Mouse (Mus musculus) fat pad, adult 2 months (tissue): Measurements from ENCODE around the gene Gorasp1.

ENCODE experiments used
- DNase-seq: peaks from one replicate; pipeline ENCODE4 v3.0.0-alpha.2; 2011; ENCODE audit warnings: low read depth, low spot score; ENCODE audit errors: extremely low read depth

Gorasp1 gene

DNA sequence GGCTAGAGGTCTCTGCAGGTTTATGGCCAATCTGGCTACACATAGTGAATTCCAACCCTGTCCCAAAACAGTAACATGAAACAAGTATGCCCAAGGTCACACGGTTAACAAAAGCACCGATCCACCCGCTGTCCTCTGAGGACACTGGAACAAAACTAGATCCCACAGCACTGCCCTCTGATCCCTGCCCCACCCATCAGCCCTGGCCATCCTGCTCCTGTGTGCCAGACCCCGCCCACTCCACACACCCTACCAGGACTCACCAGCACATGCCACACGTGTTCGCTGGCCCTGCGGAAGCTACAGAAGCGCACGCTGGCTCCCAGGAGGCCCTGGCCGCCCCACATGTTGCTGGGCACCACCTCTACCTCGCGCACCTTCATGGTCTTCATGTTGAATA is 5.0 kb downstream of the Gorasp1 start:
- DNase-seq = no peak

DNA sequence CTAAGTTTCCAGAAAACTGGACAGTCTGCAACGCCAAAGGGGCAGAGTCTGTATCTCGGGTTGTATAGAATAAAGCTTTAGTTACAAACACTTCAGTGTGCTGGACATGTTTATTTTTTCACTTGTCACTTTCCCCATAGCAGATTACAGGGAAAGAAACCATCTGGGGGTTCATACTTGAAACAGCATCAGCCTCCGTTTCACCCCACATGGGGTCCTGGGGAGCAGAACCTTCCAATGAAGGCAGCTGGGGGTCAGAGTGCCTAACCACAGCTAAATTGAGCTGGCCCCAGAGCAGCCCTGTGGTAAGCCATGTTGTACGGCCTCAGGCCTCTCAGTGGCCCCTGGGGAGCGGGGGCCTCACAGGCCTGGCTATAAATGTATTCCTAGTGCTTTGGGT is 10.9 kb downstream of the Gorasp1 start:
- no peak for DNase-seq

DNA sequence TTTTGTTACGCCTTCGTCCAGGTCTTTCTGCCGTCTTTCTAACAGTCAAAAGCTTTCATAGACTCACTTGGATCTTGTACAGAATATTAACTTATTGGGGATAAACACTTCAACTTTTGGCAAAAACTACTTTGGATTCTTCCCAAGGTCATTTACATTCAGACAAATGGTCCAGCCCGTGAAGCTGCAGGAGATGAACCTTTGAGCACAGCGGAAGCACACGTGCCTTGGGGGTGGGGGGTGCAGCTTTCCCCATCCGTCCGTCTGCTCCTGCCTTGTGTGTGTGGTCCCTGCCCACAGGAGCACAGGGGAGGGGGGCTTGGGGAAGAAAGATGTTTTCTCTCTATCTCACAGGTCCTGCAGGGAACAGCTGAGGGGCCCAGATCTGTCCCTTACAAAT is 11.6 kb downstream of the Gorasp1 start:
- DNase-seq = no peak

DNA sequence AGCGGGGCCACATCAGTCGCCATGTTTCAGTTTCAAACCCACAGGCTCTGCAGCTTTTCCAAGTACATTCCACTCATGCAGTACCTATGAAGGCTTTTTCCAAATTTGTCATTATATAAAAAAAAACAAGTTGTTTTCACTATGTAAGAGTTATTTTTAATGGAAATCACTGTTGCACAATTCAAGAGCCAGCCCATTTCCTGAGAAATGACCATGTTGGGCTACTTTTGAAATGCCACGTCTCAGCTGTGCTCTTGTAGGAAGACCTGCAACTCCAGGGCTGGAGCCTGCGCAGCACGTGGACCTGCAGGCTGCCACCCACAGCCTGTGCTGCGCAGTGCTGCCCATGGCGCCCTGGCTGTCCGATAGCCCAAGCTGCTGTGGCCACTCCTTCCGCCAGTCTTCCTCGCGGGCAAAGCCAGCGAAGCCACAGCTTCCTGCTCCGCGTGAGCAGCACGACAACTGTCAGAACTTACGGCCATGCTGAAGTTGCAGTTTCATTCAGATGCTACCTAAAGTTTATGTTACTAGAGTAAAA is 12.2 kb downstream of the Gorasp1 start:
- no peak for DNase-seq

DNA sequence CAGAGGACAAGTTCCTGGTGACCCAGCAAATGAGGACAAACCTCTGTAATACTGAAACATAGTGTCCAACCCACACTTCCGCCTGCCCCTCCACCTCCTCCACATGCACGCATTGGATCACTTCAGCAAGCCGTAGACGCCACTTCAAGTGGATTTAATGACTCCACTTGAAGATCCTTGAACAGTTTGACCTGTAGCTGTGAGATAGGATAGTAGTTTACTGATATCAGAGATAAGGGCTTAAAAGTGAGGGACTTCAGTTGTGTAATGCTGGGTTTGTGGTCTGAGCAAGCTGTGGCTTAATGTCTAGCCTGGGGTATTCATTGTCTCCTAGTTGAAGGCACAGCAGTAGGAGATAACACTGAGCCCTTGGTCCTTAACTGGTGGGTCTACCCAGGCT is 13.9 kb downstream of the Gorasp1 start:
- DNase-seq = no peak

DNA sequence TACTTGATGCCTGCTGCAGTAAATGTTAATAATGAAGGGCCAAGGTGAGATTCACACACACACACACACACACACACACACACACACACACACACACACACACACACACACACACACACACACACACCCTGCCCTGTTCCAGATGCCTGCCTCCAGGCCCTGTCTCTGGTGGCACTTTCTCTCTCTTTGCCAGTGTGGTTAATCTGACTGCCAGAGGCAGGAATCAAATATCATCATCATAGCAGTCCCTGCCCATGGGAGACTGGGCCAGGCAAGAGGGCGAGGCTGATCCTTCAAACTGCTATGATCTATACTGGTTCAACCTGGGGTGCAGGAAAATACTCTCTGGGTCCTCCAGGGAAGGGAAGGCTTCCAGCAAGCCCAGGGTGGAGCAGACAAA is 17.5 kb downstream of the Gorasp1 start:
- no peak for DNase-seq

DNA sequence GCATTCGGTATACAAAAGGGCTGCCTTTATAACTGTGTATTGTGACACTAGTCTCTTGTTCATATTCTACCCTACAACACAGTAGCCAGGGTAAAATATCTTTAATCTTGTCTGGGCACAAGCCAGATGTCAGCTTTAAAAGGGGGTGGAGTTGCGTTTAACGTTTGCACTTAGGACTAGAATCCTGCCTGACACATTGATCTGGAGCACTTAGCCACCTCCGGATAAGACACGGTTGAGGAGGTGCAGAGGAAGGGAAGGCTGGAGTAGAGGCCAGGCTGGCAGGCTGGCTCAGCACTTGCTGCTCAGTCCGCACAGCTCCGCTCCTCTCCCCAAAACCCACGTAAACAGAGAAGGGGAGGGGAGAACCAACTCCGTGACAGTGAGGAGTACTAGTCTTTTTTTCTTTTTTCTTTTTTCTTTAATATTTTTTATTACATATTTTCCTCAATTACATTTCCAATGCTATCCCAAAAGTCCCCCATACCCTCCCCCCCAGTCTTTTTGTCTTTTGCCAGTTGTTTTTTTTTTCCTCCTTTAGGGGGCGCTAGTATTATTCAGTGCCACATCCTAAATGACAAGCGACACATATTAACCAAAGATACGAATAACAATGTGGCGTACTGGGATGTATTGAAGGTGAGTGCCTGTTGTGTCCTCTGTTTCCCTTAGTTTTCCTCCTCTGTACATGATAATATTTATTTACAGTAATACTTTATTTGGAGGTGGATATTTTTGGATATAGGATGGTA is 24.1 kb downstream of the Gorasp1 start:
- no peak for DNase-seq

DNA sequence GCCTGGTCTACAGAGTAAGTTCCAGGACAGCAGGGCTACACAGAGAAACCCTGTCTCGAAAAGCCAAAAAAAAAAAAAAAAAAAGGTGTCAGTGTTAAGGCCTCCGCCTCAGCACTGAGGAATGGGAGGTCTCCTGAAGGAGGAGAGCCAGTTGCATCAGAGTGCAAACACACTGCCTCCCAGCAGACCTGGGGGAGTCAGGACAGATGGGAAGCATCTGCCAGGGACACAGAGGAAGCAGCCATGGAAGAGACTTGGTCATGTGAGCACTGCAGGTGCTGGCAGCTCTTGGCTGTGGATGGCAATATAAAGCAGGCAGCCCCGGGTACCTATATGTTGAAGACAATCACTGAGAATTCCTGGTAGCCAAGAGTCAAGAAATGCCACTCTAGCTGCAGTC is 27.4 kb downstream of the Gorasp1 start:
- no peak for DNase-seq

DNA sequence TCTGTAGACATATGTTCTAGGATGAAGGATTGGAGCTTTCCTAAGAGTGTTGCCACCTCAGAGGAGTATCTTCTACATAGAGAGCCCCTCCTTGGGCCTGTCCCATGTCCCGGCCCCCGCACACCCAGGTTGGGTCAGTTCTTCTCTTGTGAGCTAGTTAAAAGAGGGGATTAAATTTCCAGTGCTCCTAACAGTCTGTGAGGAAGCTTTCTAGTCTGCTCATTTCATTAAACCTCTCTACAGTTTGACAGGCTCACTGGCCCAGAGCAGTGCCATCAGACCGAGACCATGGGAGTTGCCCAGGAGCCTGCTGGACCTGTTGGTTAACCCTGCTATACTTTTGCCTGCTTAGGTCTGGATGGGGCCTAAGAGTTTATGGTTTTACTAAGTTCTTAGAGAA is 28.7 kb downstream of the Gorasp1 start:
- no peak for DNase-seq

DNA sequence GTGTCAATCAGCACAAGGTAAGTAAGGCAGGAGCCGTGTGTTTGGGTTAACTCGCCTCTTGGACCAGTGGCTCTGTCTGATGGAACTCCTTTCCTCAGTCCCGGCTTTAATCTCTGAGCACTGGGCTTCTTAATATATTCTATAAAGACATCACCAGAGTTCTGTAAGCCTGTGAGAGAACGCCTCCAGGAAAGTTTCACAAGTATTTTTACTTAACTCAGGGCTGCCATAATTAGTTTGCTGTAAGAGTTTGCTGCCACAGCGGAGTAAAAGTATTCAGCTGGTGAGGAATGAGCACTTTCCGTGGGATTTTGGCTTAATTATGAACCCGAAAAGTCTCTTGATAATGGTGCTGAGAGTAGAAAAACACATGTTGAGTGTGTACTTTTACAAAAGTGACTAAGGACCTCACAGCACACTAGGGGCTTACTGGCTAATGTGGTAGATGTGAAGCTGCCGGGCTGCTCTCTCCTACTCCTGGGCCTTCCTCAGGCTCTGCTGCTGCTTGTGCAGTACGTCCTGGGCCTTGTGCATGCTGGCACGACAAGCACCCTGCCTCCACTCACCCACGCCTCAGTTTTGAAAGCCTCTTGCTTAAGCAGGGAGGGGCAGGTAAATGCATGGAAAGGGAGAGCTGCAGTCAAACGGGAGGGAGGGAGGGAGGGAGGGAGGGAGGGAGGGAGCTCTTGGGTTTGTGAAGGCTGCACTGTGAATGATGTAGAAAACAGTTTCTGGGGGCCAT is 34.8 kb downstream of the Gorasp1 start:
- DNase-seq = peak; percentile 63

DNA sequence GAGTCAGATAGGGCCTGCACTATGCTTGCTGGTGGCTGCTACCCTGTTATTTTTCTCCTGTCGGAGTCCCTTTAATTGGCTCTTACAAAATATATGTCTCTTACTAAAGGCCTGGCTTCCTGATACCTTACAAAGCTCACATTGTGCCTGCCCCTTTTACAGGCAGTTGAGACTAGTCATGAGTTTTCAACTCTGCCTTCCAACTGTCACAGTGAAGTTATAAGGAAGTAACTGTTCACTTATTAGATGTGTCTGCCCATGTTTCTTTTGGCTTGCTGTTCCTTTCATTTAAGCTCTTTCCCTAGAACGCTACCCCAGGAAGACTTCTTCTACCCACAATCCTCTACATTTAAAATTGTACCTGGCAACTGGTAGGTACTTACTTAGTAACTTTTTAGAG is 37.9 kb downstream of the Gorasp1 start:
- DNase-seq = no peak

DNA sequence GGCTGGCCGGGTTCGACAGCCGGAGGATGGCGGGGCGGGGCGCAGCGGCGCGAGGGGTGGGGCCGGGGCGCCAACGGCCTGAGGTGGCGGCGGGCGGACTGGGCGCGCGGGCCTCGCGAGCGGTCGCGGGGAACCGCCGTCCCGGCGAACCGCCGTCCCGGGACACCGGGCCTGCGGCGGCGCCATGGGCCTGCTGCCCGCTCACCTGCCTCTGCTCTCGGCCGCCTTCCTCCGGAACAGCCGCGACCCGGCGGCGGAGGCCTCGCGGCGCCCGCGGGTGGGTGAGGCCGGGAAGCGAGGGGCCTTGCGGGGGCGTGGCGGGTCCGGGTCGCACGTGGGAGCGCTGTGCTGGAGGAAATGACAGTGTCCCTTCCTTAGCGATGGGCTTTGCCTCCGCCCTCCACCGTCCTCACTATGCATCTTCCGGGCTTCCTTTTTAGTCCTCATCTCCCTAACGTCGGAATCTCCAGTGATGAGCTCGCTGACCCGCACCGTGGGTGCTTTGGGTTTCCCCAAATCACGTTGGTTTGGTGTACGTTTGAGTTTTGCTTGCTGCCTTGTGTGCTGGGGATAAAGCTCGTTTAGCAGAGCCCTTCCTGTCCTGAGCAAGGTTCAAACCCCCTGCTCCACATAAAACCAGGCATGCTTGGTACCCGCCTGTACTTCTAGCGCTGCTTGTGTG is 42.2 kb downstream of the Gorasp1 start:
- DNase-seq = no peak

DNA sequence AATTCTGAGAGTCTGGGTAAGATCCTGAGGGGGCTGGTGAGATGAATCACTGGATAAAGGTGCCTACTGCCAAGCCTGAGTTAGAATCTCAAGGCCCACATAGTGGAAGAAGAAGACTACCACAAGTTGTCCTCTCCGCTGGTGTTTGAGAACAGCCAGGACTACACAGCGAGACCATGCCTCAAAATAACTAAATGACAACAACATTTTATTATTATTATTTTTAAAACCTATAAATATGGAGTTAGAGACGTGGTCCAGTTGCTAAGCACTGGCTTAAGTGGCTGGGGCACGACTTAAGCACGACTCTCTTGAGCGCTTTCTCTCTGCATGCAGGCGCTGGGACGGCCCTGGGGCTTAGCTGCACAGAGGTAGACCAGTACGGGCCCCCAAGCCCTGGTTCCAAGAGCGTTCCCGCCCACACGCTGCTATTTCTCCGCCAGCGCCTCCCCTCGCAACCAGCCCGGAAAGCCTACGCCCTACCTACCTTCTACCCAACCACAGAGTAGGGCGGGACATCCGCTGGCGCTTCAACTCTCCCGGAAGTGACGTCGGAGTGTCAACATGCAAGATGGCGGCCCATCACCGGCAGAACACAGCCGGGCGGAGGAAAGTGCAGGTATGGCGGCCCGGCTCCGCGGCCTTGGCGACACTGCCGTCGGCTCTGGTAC is 42.9 kb downstream of the Gorasp1 start, which contains the start of gene Wdr48:
Gene Wdr48 (plus strand): TSS at position 540 of the 671 bp plus-strand sequence.
- DNase-seq = peak; percentile 76

DNA sequence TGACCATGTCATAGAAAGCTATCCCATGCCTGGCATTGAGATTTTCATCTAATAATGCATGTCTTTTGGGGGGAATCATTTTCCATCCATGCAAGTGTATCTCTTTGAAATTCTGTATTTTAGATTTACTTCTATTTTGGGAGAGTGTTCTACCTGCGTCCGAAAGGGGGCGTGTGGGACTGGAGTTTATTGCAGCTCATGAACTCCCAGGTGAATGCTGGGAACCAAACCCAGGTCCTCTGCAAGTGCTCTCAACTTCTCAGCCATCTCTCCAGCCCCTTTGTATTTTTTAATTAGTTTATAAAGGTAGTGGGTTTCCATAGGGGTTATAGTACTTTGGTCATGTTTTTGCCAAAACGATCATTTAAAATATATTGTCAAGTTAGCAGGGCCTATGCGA is 43.5 kb downstream of the Gorasp1 start:
- no peak for DNase-seq

DNA sequence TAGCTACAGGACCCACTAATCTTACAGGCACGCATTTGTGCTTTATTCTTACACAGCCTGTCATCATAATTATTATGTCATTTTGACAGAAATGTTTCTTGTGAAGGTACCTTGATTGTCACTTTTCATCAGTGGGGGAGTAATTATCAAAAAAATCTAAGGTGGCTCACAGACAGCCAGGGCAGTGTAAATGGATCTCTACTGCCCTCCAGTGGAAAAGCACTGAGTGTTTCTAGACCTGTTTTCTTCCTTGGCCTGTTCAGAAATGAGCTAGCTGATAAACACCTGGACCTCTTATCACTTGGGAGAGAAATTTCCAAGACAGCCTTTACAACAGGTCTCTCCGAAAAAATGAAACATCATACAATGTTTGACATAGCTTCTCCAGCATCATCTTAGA is 46.7 kb downstream of the Gorasp1 start:
- DNase-seq = no peak

DNA sequence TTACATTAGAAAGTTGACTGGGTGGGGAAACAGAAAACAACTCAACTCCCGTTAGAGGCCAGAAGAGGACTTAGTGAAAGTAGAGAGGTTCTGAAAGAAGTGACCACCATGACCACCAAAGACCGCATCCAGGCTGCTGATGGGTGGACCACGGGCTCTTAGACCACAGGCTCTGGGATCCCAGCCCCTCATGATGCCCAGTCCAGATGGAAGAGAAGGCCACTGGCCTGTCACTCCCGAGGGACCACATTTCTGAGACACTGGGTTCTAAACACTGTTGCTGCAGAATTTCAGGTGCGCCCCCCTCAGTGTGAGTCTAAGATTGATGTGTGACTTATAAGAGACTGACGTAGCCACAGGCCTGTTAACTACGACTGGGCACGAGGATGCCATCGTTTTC is 47.9 kb downstream of the Gorasp1 start:
- DNase-seq = no peak

DNA sequence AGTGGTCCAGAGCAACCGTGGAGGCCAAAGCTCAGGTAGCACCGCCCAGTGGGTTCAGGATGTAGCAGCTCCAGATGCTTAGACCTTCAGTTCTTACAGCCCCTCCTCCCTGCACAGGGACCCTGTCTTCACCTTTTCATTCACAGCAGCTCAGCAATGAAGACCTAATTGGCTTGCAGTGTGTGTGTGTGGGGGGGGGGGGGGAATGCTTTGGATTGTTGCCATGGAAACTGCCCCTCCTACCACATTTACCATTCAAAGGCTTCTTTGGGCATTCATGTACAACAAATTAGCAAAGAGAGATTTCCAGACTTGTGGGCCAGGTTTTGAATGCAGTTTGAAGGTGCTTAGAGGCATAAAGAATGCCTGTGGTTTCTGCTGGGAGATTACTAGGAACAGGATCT is 48.5 kb downstream of the Gorasp1 start:
- no peak for DNase-seq

DNA sequence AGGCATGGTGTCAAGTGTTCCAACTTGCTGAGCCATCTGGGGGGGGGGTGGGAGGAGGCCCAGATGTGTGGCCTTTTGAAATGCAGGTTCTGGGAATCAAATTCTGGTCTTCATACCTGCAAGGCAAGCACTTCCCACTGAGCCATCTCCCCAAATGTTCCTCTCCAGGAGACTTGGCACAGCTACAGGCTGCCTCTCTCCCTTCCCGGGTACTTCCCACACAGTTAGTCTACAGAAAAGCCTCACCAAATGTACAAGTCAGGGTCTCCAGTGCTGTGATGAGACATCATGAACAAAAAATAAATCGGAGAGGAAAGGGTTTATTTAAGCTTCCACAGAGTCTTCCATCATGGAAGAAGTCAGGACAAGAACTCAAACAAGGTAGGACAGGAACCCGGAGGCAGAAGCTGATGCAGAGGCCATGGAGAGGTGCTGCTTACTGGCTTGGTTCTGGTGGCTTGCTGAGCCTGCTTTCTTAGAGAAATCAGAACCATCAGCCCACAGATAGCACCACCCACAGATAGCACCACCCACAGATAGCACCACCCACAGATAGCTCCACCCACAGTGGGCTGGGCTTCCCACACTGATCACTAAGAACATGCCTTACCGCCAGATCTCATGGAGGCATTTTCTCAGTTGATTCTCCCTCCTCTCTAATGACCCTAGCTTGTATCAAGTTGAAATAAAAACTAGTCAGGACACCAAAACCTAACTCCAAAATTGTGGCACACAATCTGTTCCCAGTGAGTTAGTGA is 50.0 kb downstream of the Gorasp1 start:
- no peak for DNase-seq
